Mouse (Mus musculus): ENCODE measurements around the gene Pfas.

Pfas gene

DNA sequence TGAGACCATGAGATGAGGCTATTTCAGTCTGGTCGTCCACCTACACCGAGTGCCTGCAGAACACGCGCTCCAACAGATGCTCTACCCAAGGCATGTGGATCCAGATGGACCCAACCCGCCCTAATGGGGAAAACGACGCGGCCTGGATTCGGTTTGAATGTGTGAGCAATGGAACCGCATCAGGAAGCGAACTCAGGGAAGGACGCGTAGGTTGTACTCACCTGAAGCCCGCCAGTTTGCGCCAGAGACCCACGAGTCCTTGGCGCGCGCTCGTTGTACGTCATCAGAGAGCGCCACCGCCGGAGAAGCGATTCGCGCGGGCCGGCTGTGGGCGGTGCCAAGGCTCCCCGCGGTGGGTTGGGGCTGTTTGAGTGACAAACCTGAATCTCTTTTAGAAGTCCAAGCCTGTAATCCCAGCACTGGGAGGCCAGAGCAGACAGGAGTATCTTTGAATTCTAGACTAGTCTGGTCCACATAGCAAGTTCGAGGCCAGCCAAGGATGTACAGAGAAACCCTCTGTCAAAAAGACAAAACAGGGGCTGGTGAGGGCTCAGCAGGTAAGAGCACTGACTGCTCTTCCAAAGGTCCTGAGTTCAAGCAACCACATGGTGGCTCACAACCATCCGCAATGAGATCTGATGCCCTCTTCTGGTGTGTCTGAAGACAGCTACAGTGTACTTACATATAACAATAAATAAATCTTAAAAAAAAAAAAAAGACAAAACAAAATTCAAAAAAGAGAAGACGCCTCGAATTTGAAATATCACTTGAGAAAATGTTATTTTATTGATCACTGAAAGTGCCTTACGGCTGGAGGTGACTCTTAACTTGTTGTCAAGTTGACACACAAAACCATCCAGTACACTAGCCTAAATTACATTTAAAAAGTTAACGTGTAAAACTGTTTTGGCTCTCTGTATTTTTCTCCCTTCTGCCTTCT lies at the start of gene Pfas:
TSS of gene Pfas (minus strand) at position 279 of the 940 bp plus-strand sequence.
- peak; percentile 94 for DNase-seq

DNA sequence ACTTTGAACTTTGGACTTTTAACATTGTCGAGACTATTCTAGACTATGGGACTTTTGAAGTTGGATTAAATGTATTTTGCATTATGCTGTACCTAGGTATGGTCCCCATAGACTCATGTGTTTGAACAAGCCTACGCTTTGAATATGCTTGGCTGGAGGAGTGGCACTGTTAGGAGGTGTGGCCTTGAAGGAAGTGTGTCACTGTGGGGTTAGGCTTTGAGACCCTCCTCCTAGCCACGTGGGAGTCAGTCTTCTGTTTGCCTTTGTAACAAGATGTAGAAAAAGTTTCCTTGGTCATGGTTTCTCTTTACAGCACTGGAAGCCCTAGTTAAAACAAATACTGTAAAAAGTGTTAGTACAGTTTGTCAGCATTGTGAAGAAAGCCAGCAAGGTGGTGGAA lies 45.6 kb upstream of the Pfas start:
- no peak for DNase-seq

GRCm38 (mm10) chr11:69052824-69053421 lies 44.7 kb upstream of the Pfas start:
- no peak for DNase-seq

- DNase-seq = no peak
Observed at GRCm38 (mm10) chr11:69051771-69052170, 43.5 kb upstream of the Pfas start.

DNA sequence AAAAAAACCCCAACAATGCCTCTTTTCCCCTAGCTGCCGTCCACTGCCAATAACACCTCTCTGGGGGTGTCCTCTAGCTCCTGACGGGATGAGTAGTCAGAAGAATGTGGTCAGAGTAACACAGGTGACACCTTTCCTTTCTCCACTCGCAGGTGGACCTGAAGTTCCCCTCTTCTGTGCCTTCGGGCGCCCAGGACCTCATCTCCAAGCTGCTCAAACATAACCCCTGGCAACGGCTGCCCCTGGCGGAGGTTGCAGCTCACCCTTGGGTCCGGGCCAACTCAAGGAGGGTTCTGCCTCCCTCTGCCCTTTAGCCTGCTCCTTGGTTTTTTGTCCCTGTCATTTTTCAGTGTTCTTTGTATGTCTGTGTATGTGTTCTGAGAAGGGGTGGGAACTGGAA lies 42.5 kb upstream of the Pfas start:
- DNase-seq = no peak

DNA sequence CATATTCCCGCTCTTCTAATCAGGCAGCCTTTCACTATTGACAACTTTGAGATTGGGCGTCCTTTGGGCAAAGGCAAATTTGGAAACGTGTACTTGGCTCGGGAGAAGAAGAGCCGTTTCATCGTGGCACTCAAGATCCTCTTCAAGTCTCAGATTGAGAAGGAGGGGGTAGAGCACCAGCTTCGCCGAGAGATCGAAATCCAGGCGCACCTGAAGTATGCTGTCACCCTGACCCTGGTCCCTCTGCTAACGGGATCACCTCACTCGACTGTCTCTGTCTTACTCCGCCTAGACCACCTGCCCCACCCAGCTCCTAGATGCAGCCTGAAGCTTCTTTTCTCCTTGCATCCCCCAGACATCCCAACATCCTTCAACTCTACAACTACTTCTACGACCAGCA lies 39.9 kb upstream of the Pfas start:
- no peak for DNase-seq

GRCm38 (mm10) chr11:69047592-69047991 lies 39.3 kb upstream of the Pfas start:
- no peak for DNase-seq

DNA sequence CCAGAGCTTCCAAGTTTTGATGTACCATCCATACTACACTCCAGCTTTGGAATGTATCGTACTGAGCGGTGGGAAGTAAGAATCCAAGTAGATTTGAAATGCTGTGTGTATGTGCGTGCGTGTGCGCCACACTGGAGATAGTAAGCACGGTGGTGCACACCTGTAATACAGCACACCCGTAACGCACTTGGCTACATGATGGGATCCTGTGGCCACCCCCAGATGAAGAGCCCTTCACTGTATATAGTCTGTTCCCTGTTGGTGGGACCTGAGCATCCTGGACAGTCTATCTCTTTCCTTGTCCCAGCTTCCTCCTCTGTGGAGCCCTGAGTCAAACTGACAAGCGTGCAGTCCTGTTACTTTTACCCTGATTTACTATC lies 38.1 kb upstream of the Pfas start:
- no peak for DNase-seq

- peak; percentile 82 for DNase-seq
Observed at GRCm38 (mm10) chr11:69045531-69046394, 37.5 kb upstream of the Pfas start, which contains the start of gene Aurkb. Aurkb (plus strand) TSS chr11:69045647.

DNA sequence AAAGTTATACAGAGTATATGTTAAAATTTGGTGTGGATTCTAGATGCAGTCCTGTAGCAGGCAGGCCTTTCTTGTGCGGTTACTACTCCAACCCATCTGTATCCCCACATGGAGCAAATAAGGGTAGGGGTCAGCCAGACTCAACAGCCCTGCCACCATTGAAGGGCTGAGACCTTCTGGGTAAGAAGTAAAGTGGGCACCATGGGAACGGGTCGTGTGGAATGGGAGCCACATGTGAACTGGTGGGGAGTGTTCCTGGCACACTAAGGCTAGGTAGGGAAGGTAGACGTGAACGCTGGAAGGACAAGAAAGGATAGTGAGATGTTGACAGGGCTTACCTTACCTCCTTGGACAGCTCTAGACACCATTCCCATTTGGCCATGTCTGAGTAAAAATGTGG lies 29.9 kb upstream of the Pfas start:
- DNase-seq = no peak

- DNase-seq = peak; percentile 90
Observed at GRCm38 (mm10) chr11:69037231-69038061, 29.2 kb upstream of the Pfas start.

DNA sequence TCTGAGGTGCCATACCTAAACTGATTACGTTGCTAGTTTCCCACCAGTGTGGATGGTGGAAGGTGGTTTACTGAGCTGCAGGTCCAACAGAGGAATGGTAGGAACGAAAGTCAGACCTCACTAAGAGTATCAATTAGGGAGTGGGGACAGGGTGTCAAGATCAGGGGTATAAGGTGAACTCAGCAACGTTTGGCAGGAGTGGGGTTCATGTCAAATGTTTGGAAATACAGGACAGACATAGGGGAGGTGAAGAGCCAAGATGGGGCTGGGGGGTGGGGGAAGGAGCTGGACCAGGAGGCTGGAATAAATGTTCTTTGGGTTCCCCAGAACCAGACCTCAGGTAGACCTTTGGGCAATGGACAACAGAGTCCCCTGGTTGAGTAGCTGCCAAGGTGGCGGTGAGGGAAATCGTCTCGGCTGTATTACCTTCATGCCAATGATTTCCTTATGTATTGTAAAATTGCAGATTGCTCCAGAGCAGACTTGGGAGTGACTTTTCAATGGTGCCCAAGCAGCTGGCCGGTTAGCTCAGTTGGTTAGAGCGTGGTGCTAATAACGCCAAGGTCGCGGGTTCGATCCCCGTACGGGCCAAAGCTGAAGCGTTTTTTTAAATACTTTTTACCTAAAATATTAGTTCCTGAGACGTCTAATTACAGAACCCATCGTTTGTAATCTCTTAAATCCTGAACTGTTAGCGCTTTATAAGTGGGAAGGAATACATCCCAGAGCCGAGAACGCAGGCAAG lies 28.4 kb upstream of the Pfas start:
- peak; percentile 87 for DNase-seq

- peak; percentile 83 for DNase-seq
Observed at GRCm38 (mm10) chr11:69035849-69036248, 27.6 kb upstream of the Pfas start.

- no peak for DNase-seq
Observed at GRCm38 (mm10) chr11:69035411-69035810, 27.2 kb upstream of the Pfas start.

- DNase-seq = no peak
Observed at GRCm38 (mm10) chr11:69034585-69034984, 26.3 kb upstream of the Pfas start.

- DNase-seq = no peak
Observed at GRCm38 (mm10) chr11:69033552-69033951, 25.3 kb upstream of the Pfas start.

DNA sequence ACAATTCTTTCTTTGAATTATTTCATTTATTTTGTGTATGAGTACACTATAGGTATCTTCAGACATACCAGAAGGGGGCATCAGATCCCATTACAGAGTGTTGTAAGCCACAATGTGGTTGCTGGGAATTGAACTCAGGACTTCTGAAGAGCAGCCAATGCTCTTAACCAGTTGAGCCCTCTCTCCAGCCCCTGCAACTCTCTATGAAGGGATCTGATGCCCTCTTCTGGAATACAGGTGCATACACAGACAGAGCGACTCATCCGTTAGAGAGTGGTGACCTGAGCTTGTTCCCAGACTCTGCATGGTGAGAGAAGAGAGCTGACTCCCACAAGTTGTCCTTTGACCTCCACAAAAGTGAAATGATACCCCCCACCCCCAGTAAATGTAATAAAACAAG lies 20.5 kb upstream of the Pfas start:
- no peak for DNase-seq

GRCm38 (mm10) chr11:69026562-69026961 lies 18.3 kb upstream of the Pfas start:
- no peak for DNase-seq

- no peak for DNase-seq
Observed at GRCm38 (mm10) chr11:69020691-69021090, 12.4 kb upstream of the Pfas start.

GRCm38 (mm10) chr11:69016755-69017154 lies 8.5 kb upstream of the Pfas start:
- DNase-seq = no peak

- peak; percentile 88 for DNase-seq
Observed at GRCm38 (mm10) chr11:69015644-69016441, 7.6 kb upstream of the Pfas start, which contains the start of gene Ctc1. Ctc1 (plus strand) TSS chr11:69015911.
